Mouse (Mus musculus): Measurements from ENCODE around the gene Napepld. TPM values are rescaled to one million over a fixed set of nuclear protein-coding genes. Genes with fewer than 3 reads are reported as not detected.

Gene Napepld
- polyA plus RNA-seq, 1 experiment from 2014 or later = 4.9 TPM

DNA sequence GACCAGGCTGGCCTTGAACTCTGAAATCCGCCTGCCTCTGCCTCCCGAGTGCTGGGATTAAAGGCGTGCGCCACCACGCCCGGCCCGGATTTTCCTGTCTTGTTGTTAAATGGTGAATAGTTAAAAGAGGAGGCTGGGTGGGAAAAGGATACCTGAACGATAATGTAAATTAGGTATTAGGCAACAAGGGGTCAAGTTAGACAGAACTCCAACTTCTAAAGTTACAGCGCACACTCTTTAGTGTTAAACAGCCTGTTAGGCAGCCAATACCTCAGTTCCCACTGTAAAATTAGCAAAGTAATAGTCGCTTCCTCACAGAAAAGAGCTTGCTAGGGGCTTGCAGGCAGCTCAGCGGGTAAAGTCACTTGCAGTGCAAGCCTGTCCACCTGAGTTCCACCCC is 34.9 kb upstream of the Napepld start:
- peaks cover 2% of the 10 kb centered on the region for H3K36me3 ChIP-seq (replicated peaks; ENCODE audit: control insufficient read depth, insufficient read depth, low read depth, low read length)
- no peak overlapping the region for H3K4me2 ChIP-seq (ENCODE audit: low read depth, low read length)
- WGBS = 81% methylated on average over 11 of the region's 11 CpGs
- H3K27ac ChIP-seq (replicated peaks; ENCODE audit: low read depth, low read length) = no peak overlapping the region
- no peaks in the 10 kb centered on the region for H3K9me3 ChIP-seq (replicated peaks; ENCODE audit: control insufficient read depth, low read length)
- no peak overlapping the region for H3K4me3 ChIP-seq (ENCODE audit: low read depth, low read length)
- H3K27me3 ChIP-seq (ENCODE audit: control insufficient read depth, insufficient read depth, low read length) = no peaks in the 10 kb centered on the region
- H3K4me1 ChIP-seq (ENCODE audit: control insufficient read depth, insufficient read depth, low read length) = peaks cover 2% of the 10 kb centered on the region; the same call in 1 of the 2 replicates
- no peak for DNase-seq (ENCODE audit: low spot score)
- no peak for ATAC-seq (replicated peaks; ENCODE audit: insufficient number of reproducible peaks, low FRiP score, low TSS enrichment, low read depth)
- no peak overlapping the region for H3K9ac ChIP-seq (replicated peaks; ENCODE audit: low read length)

DNA sequence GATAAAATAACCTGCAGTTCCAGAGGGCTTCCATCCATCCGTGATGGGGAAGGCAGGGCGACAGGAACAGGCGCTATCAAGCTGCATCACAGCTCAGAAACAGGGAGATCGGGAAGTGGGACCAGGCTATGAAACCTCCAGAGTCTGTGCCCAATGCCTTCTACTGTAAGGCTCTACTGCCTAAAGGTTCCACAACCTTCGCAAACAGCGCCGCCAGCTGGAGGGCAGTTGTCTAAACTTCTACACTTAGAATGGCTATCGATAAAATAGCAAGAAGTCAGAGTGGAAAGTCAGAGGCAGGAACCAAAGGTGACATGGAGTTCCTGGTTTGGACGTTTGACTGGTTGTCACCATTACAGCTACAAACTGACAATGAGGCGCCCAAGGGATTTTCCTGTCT is 34.4 kb upstream of the Napepld start:
- Histone ChIP-seq H3K36me3 (replicated peaks; ENCODE audit: control insufficient read depth, insufficient read depth, low read depth, low read length) (peaks cover 2% of the 10 kb centered on the region), H3K4me2 (ENCODE audit: low read depth, low read length) (no peak overlapping the region; the same call in 1 of the 2 replicates), H3K4me1 (ENCODE audit: control insufficient read depth, insufficient read depth, low read length) (peaks cover 2% of the 10 kb centered on the region; the same call in 1 of the 2 replicates), H3K9ac (replicated peaks; ENCODE audit: low read length) (no peak overlapping the region), H3K4me3 (ENCODE audit: low read depth, low read length) (no peak overlapping the region), H3K27me3 (ENCODE audit: control insufficient read depth, insufficient read depth, low read length) (no peaks in the 10 kb centered on the region), H3K9me3 (replicated peaks; ENCODE audit: control insufficient read depth, low read length) (no peaks in the 10 kb centered on the region), H3K27ac (replicated peaks; ENCODE audit: low read depth, low read length) (no peak overlapping the region)
- DNase-seq (ENCODE audit: low spot score) (peak; percentile 68), ATAC-seq (replicated peaks; ENCODE audit: insufficient number of reproducible peaks, low FRiP score, low TSS enrichment, low read depth) (no peak)
- WGBS = 31% methylated on average over 10 of the region's 10 CpGs

DNA sequence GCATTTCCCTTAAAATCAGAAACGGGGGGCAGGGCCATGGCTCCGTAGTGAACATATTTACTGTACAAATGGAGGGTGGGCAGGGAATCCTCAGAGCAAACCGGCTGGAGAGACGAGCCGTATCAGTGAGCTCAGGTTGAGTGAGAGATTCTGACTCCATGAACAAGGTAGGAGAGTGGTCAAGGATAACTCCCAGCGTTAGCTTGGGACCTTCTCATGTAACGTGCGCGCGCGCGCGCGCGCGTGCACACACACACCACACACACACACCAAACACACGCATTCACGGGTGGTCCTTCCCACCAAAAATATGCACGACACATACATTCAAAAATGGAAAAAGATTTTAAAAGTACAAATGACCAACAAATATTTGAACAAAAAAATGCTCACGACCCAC is 33.9 kb upstream of the Napepld start:
- H3K4me1 ChIP-seq (ENCODE audit: control insufficient read depth, insufficient read depth, low read length) = peaks cover 2% of the 10 kb centered on the region; the same call in 1 of the 2 replicates
- no peak for ATAC-seq (replicated peaks; ENCODE audit: insufficient number of reproducible peaks, low FRiP score, low TSS enrichment, low read depth)
- H3K36me3 ChIP-seq (replicated peaks; ENCODE audit: control insufficient read depth, insufficient read depth, low read depth, low read length) = peaks cover 2% of the 10 kb centered on the region
- H3K27ac ChIP-seq (replicated peaks; ENCODE audit: low read depth, low read length) = no peak overlapping the region
- no peak overlapping the region for H3K9ac ChIP-seq (replicated peaks; ENCODE audit: low read length)
- 78% methylated on average over 20 of the region's 20 CpGs for WGBS
- no peak overlapping the region for H3K4me2 ChIP-seq (ENCODE audit: low read depth, low read length)
- no peaks in the 10 kb centered on the region for H3K9me3 ChIP-seq (replicated peaks; ENCODE audit: control insufficient read depth, low read length)
- no peaks in the 10 kb centered on the region for H3K27me3 ChIP-seq (ENCODE audit: control insufficient read depth, insufficient read depth, low read length)
- DNase-seq (ENCODE audit: low spot score) = no peak
- no peak overlapping the region for H3K4me3 ChIP-seq (ENCODE audit: low read depth, low read length)

DNA sequence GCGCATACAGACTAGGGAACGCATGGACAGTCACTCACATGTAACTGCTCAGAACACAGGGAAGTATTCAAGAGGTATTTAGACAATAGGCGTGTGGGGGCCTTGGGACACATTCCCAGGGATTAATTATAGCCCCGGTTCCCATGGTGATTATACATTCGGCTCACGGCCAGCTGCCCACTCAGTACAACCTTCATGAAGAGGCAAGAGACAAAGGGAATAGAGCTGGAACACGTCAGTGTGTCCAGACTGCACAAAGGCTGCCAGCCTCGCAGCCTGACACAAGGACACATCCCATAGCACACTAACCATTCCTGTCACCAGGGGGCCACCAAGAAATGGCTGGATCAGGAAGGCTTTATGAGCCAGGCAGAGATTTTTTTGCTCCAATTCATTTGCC is 31.7 kb upstream of the Napepld start:
- no peak overlapping the region for H3K4me2 ChIP-seq (ENCODE audit: low read depth, low read length)
- no peaks in the 10 kb centered on the region for H3K27me3 ChIP-seq (ENCODE audit: control insufficient read depth, insufficient read depth, low read length)
- H3K27ac ChIP-seq (replicated peaks; ENCODE audit: low read depth, low read length) = peak overlapping the region; percentile 7; the same call in 1 of the 2 replicates
- no peaks in the 10 kb centered on the region for H3K9me3 ChIP-seq (replicated peaks; ENCODE audit: control insufficient read depth, low read length)
- WGBS = 37% methylated on average over 8 of the region's 8 CpGs
- H3K4me1 ChIP-seq (ENCODE audit: control insufficient read depth, insufficient read depth, low read length) = peaks cover 2% of the 10 kb centered on the region; the same call in 1 of the 2 replicates
- H3K4me3 ChIP-seq (ENCODE audit: low read depth, low read length) = no peak overlapping the region
- no peaks in the 10 kb centered on the region for H3K36me3 ChIP-seq (replicated peaks; ENCODE audit: control insufficient read depth, insufficient read depth, low read depth, low read length)
- DNase-seq (ENCODE audit: low spot score) = peak; percentile 73
- no peak overlapping the region for H3K9ac ChIP-seq (replicated peaks; ENCODE audit: low read length)
- peak; percentile 91 for ATAC-seq (replicated peaks; ENCODE audit: insufficient number of reproducible peaks, low FRiP score, low TSS enrichment, low read depth)

DNA sequence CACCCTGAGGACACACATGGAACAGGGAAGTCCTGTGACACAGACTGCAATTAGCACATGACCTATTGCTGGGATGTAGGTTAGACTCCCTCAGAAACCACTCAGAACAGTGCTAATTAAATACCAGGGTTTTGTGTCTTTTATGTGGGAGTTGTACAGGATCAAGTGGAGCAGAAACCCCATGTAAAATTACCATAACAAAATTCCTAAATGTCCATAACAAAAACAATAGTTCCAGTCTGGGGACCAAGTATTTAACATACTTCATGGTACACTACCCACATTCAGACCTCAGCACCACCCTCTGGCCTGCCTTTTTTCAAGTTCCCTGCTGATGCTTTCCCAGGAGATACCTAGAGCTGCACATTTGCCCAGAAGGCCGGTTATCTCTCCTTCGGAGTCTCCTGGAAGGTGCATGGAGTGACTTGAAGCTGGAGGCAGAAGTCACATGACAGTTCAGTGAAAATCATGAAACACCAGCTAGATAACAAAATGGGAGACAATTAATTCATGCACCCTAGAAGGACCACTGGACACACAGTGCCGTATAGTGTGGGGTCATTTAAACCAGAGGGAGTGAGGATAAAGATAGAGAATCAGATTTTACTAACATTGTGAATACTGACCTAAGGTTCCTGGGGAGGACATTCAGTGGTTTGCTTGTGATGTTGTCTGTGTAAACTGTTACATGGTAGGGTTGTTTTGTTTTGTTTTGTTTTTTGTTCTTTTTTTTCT is 31.1 kb upstream of the Napepld start:
- Histone ChIP-seq H3K4me2 (ENCODE audit: low read depth, low read length) (no peak overlapping the region), H3K27ac (replicated peaks; ENCODE audit: low read depth, low read length) (peak overlapping the region; percentile 7; the same call in 1 of the 2 replicates), H3K4me3 (ENCODE audit: low read depth, low read length) (no peak overlapping the region), H3K36me3 (replicated peaks; ENCODE audit: control insufficient read depth, insufficient read depth, low read depth, low read length) (no peaks in the 10 kb centered on the region), H3K9ac (replicated peaks; ENCODE audit: low read length) (no peak overlapping the region), H3K27me3 (ENCODE audit: control insufficient read depth, insufficient read depth, low read length) (no peaks in the 10 kb centered on the region), H3K9me3 (replicated peaks; ENCODE audit: control insufficient read depth, low read length) (no peaks in the 10 kb centered on the region), H3K4me1 (ENCODE audit: control insufficient read depth, insufficient read depth, low read length) (no peaks in the 10 kb centered on the region)
- WGBS = 76% methylated on average over 3 of the region's 3 CpGs
- ATAC-seq (replicated peaks; ENCODE audit: insufficient number of reproducible peaks, low FRiP score, low TSS enrichment, low read depth) = no peak; the same call in 1 of the 2 replicates
- no peak for DNase-seq (ENCODE audit: low spot score)

DNA sequence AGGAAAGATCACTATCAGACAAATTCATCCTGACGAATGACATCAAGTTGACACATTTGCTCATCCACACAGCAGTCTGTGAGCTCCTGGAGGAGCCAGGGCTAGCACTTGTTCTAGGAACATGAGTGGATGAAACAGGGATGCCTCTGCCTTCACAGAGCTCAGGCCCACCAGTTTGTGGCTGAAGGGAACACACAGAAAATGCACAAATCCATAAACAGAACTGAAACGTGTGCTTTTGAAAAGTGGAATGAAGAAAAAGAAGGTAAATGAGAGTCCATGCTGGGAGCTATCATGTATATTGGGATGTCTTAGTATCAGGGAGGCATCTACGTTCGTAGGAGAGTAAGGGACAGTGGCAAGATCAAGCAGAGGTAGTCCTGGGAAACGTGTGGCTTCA is 27.9 kb upstream of the Napepld start:
- Histone ChIP-seq H3K27me3 (ENCODE audit: control insufficient read depth, insufficient read depth, low read length) (no peaks in the 10 kb centered on the region), H3K36me3 (replicated peaks; ENCODE audit: control insufficient read depth, insufficient read depth, low read depth, low read length) (no peaks in the 10 kb centered on the region), H3K9ac (replicated peaks; ENCODE audit: low read length) (no peak overlapping the region), H3K4me3 (ENCODE audit: low read depth, low read length) (no peak overlapping the region), H3K4me1 (ENCODE audit: control insufficient read depth, insufficient read depth, low read length) (no peaks in the 10 kb centered on the region), H3K27ac (replicated peaks; ENCODE audit: low read depth, low read length) (no peak overlapping the region), H3K9me3 (replicated peaks; ENCODE audit: control insufficient read depth, low read length) (no peaks in the 10 kb centered on the region), H3K4me2 (ENCODE audit: low read depth, low read length) (no peak overlapping the region)
- 80% methylated on average over 5 of the region's 5 CpGs for WGBS
- ATAC-seq (replicated peaks; ENCODE audit: insufficient number of reproducible peaks, low FRiP score, low TSS enrichment, low read depth) = no peak
- DNase-seq (ENCODE audit: low spot score) = no peak

DNA sequence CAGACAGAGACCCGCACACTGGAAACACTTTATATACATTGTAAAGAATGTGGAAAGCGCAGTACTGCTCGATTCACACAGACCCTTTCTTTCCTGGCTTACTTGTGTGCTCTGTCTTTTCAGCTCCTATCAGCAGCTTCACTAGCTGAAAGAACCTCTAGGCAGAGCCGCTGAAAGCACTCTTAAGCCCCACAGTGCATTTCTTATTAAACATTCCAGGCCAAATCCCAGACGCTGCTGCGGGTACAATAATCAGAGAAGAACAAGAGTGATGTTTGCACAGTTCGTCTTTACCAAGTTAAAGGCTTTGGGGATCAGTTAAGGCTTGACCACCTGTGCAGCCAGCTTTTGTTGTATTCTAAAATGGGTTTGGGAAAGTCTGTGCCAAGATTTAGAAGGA is 23.7 kb upstream of the Napepld start:
- DNase-seq (ENCODE audit: low spot score) (peak; percentile 43), ATAC-seq (replicated peaks; ENCODE audit: insufficient number of reproducible peaks, low FRiP score, low TSS enrichment, low read depth) (no peak)
- Histone ChIP-seq H3K27me3 (ENCODE audit: control insufficient read depth, insufficient read depth, low read length) (no peaks in the 10 kb centered on the region), H3K9ac (replicated peaks; ENCODE audit: low read length) (no peak overlapping the region), H3K36me3 (replicated peaks; ENCODE audit: control insufficient read depth, insufficient read depth, low read depth, low read length) (no peaks in the 10 kb centered on the region), H3K4me1 (ENCODE audit: control insufficient read depth, insufficient read depth, low read length) (no peaks in the 10 kb centered on the region), H3K9me3 (replicated peaks; ENCODE audit: control insufficient read depth, low read length) (no peaks in the 10 kb centered on the region), H3K4me2 (ENCODE audit: low read depth, low read length) (no peak overlapping the region), H3K4me3 (ENCODE audit: low read depth, low read length) (no peak overlapping the region), H3K27ac (replicated peaks; ENCODE audit: low read depth, low read length) (no peak overlapping the region)
- WGBS = 47% methylated on average over 7 of the region's 7 CpGs

DNA sequence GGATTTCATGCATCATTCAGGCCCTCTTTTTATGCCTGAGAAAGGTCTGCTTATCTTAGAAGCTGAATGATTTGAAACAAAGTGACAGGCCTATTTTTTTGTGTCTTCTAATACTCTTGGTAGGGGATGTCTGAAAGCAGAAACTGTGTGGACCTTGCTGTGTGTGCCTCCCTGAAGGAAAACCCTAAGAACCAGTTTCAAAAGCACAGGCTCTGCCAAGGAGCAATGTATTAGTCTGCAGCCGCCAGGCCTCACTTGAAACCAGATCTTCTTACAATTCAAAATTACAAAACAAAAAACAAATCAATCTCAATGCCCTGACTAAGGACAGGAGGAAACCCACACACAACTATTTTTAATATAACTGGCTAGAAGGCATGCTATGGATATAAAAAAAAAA is 23.2 kb upstream of the Napepld start:
- Histone ChIP-seq H3K36me3 (replicated peaks; ENCODE audit: control insufficient read depth, insufficient read depth, low read depth, low read length) (no peaks in the 10 kb centered on the region), H3K9me3 (replicated peaks; ENCODE audit: control insufficient read depth, low read length) (no peaks in the 10 kb centered on the region), H3K4me2 (ENCODE audit: low read depth, low read length) (no peak overlapping the region), H3K9ac (replicated peaks; ENCODE audit: low read length) (no peak overlapping the region), H3K27me3 (ENCODE audit: control insufficient read depth, insufficient read depth, low read length) (no peaks in the 10 kb centered on the region), H3K27ac (replicated peaks; ENCODE audit: low read depth, low read length) (no peak overlapping the region; the same call in 1 of the 2 replicates), H3K4me1 (ENCODE audit: control insufficient read depth, insufficient read depth, low read length) (no peaks in the 10 kb centered on the region), H3K4me3 (ENCODE audit: low read depth, low read length) (no peak overlapping the region)
- ATAC-seq (replicated peaks; ENCODE audit: insufficient number of reproducible peaks, low FRiP score, low TSS enrichment, low read depth) (no peak), DNase-seq (ENCODE audit: low spot score) (no peak)
- WGBS = 53% methylated on average over 1 of the region's 1 CpGs

All from embryonic facial prominence, embryonic 11.5 days (tissue).